Mouse (Mus musculus) ES-E14 (cell line): ENCODE measurements around the gene Nucks1. TPM values are rescaled to one million over a fixed set of nuclear protein-coding genes. Genes with fewer than 3 reads are reported as not detected.
A peak's percentile ranks its signal among the peaks of the same experiment; 100 is the strongest.

ENCODE experiments used
- DNase-seq: peaks from one replicate; pipeline ENCODE4 v3.0.0-alpha.2; 2013; ENCODE audit warnings: low read depth, low spot score
- H3K27ac ChIP-seq: 2 replicates; pipeline ENCODE4 v1.5.1; 2012; ENCODE audit warnings: low read depth, mild to moderate bottlenecking, low read length, moderate library complexity, mixed read lengths; ENCODE audit not compliant: poor library complexity, insufficient read depth, severe bottlenecking
- H3K36me3 ChIP-seq: 2 replicates; pipeline ENCODE4 v1.6.1; 2012; ENCODE audit warnings: mild to moderate bottlenecking, low read length, moderate library complexity, mixed read lengths; ENCODE audit not compliant: control insufficient read depth, poor library complexity, insufficient read depth, severe bottlenecking
- H3K4me1 ChIP-seq, 2 experiments: fragments of 150-350 bp in 1 of 2; sonication (generic) in 1 of 2; 2 replicates each; pipeline ENCODE4 v1.6.1; 2012; ENCODE audit warnings: low read length in 2 of 2, mild to moderate bottlenecking in 1 of 2, mixed read lengths in 1 of 2; ENCODE audit not compliant: control insufficient read depth in 2 of 2, insufficient read depth in 2 of 2, poor library complexity in 1 of 2
- H3K4me3 ChIP-seq, 2 experiments: fragments of 150-350 bp in 1 of 2; sonication (generic) in 1 of 2; 2 replicates each; pipeline ENCODE4 v1.5.1; 2012; ENCODE audit warnings: low read length in 2 of 2, low read depth in 1 of 2, mild to moderate bottlenecking in 1 of 2, mixed read lengths in 1 of 2; ENCODE audit not compliant: insufficient read depth in 1 of 2, poor library complexity in 1 of 2, severe bottlenecking in 1 of 2
- H3K9ac ChIP-seq: 2 replicates; pipeline ENCODE4 v1.6.1; 2012; ENCODE audit warnings: low read depth, mild to moderate bottlenecking, low read length, mixed read lengths; ENCODE audit not compliant: poor library complexity, insufficient read depth, severe bottlenecking
- H3K9me3 ChIP-seq: fragments of 150-350 bp; sonication (generic); 2 replicates; pipeline ENCODE4 v1.6.1; 2012; ENCODE audit warnings: low read depth, mild to moderate bottlenecking, low read length; ENCODE audit not compliant: control insufficient read depth, insufficient read depth
- CHD2 ChIP-seq: IDR thresholded peaks from 2 replicates; pipeline ENCODE4 v1.6.1; 2014; ENCODE audit warnings: mild to moderate bottlenecking, low read depth, low read length, inconsistent platforms
- HCFC1 ChIP-seq: IDR thresholded peaks from 2 replicates; pipeline ENCODE4 v1.6.1; 2012; ENCODE audit warnings: low read length, inconsistent platforms, borderline replicate concordance; ENCODE audit not compliant: insufficient read depth
- MAFK ChIP-seq: IDR thresholded peaks from 2 replicates; pipeline ENCODE4 v1.6.1; 2014; ENCODE audit warnings: mild to moderate bottlenecking, low read depth, low read length, inconsistent platforms; ENCODE audit not compliant: insufficient read depth
- ZC3H11A ChIP-seq: IDR thresholded peaks from 2 replicates; pipeline ENCODE4 v1.6.1; 2012; ENCODE audit warnings: low read depth, mild to moderate bottlenecking, inconsistent platforms, low read length, borderline replicate concordance
- ZNF384 ChIP-seq: IDR thresholded peaks from 2 replicates; pipeline ENCODE4 v1.6.1; 2012; ENCODE audit warnings: low read depth, low read length, inconsistent platforms
- in situ Hi-C, 2 experiments: fragments of 600-800 bp; cut with MboI; formaldehyde crosslinking; loops; one replicate each; pipeline ENCODE4 v1.15.1; 2025; ENCODE audit warnings: low sequenced_read_pairs in 2 of 2, inconsistent platforms in 1 of 2; ENCODE audit not compliant: unreplicated experiment in 2 of 2
- total RNA-seq: library from RNA; depleted of rRNA; stranded (reverse); fragments of 300-350 nt; gene quantifications from 2 replicates; pipeline ENCODE4 v1.2.3, GENCODE M21; 2012

Gene Nucks1
- total RNA-seq, 1 experiment, result 219 TPM

GRCm38 (mm10) chr1:131973991-131974390 is 63.7 kb downstream of the Nucks1 start:
- no peak for DNase-seq
- H3K9me3 ChIP-seq, result no peaks in the 10 kb centered on the region
- in situ Hi-C loops, result no loop called here
- TF ChIP-seq HCFC1 (no peak), ZNF384 (no peak), ZC3H11A (no peak), MAFK (no peak), CHD2 (no peak)
- no peaks in the 10 kb centered on the region; the same call in 1 of the 2 replicates for H3K36me3 ChIP-seq
- no peak overlapping the region for H3K27ac ChIP-seq
- no peak overlapping the region for H3K4me3 ChIP-seq
- H3K9ac ChIP-seq, result no peak overlapping the region
- peaks cover 5 to 23% of the 10 kb centered on the region in 2 experiments for H3K4me1 ChIP-seq

- no peak overlapping the region for H3K9ac ChIP-seq
These were observed 66.6 kb downstream of the Nucks1 start for GRCm38 (mm10) chr1:131976886-131977285.

GRCm38 (mm10) chr1:131980471-131980870 is 70.1 kb downstream of the Nucks1 start:
- Histone ChIP-seq H3K4me1 (peaks cover 0 to 2% of the 10 kb centered on the region in 2 experiments; a peak in 2 of 4 replicates), H3K4me3 (no peak overlapping the region), H3K9ac (no peak overlapping the region), H3K36me3 (no peaks in the 10 kb centered on the region; the same call in 1 of the 2 replicates), H3K27ac (no peak overlapping the region), H3K9me3 (no peaks in the 10 kb centered on the region)
- no peak for DNase-seq
- in situ Hi-C loops, result no loop called here
- TF ChIP-seq ZNF384 (no peak), CHD2 (no peak), MAFK (no peak), ZC3H11A (no peak), HCFC1 (no peak)

More at GRCm38 (mm10) chr1:131976886-131977285, 66.6 kb downstream of the Nucks1 start:
- no peaks in the 10 kb centered on the region; the same call in 1 of the 2 replicates for H3K36me3 ChIP-seq
- no peaks in the 10 kb centered on the region for H3K9me3 ChIP-seq
- H3K27ac ChIP-seq, result no peak overlapping the region
- TF ChIP-seq HCFC1, result no peak
- no peak overlapping the region for H3K4me3 ChIP-seq
- peaks cover 0 to 10% of the 10 kb centered on the region in 2 experiments; a peak in 3 of 4 replicates for H3K4me1 ChIP-seq
- in situ Hi-C loops, result no loop called here
- no peak for DNase-seq

- peak; percentile 68 for DNase-seq
- no peak overlapping the region for H3K9ac ChIP-seq
- H3K9me3 ChIP-seq, result no peaks in the 10 kb centered on the region
- H3K27ac ChIP-seq, result no peak overlapping the region
- H3K4me1 ChIP-seq, result peaks cover 0 to 2% of the 10 kb centered on the region in 2 experiments; a peak in 1 of 4 replicates
- TF ChIP-seq ZNF384 (no peak), MAFK (no peak), HCFC1 (no peak), ZC3H11A (peak; percentile 36; the same call in 1 of the 2 replicates), CHD2 (no peak)
- H3K4me3 ChIP-seq, result no peak overlapping the region
- in situ Hi-C loops, result no loop called here
- no peaks in the 10 kb centered on the region; the same call in 1 of the 2 replicates for H3K36me3 ChIP-seq
These were observed 71.2 kb downstream of the Nucks1 start for GRCm38 (mm10) chr1:131981378-131982013.

- Histone ChIP-seq H3K9me3 (no peaks in the 10 kb centered on the region), H3K36me3 (no peaks in the 10 kb centered on the region; the same call in 1 of the 2 replicates), H3K4me1 (peaks cover 0 to 2% of the 10 kb centered on the region in 2 experiments; a peak in 1 of 4 replicates), H3K27ac (no peak overlapping the region), H3K4me3 (no peak overlapping the region), H3K9ac (no peak overlapping the region)
- peak; percentile 65 for DNase-seq
- in situ Hi-C loops, result no loop called here
- TF ChIP-seq ZNF384 (no peak), ZC3H11A (peak; percentile 61; the same call in 1 of the 2 replicates)
These were observed 72.6 kb downstream of the Nucks1 start for GRCm38 (mm10) chr1:131982907-131983306.
